Mouse (Mus musculus) lung, adult 18-20 months (tissue): Measurements from ENCODE around the gene Krtcap3.

Source experiments
- DNase-seq, 2 experiments: peaks; one replicate each; pipeline ENCODE4 v3.0.0; 2022; ENCODE audit warnings: mixed read lengths in 2 of 2

Gene Krtcap3

DNA sequence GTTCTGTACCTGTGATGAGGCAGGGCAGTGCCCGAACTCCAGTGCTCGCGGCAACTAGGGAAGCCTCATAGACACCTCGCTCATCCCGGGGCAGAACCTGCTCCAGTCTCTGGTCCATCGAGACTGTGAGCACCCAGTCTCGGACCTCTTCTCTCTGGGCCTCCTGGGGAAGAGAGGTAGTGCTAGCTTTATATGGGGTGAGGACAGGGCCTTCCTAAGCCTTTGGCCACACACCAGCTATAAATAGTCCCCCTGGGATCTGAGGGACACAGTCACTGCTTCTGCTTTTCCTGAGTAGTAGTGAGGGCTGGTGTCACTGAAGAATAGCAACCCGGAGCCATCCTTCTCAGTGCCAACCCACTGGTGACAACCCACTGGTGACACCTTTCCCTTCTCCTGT lies 2.3 kb downstream of the Krtcap3 start:
- DNase-seq = no peak

DNA sequence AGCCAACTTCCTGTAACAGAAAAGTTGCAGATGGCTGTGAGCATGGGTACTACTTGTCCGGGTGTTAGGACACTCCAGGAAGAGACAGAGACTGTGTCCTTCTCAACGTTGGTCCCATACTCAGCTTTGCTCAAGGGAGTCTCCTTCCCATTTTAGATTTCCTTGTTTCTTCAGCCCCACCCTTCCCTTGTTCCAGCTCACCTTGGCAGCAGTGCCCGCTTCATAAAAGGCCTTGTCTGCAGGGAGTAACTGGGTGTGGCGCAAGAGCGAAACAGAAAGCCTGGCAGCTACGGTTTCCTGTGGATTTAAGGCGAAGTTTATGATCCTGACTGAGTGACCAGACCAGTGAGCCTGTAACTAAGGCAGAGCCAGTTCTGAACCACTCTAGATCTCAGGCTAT lies 3.0 kb downstream of the Krtcap3 start:
- DNase-seq = peak; percentile 82 to 90

DNA sequence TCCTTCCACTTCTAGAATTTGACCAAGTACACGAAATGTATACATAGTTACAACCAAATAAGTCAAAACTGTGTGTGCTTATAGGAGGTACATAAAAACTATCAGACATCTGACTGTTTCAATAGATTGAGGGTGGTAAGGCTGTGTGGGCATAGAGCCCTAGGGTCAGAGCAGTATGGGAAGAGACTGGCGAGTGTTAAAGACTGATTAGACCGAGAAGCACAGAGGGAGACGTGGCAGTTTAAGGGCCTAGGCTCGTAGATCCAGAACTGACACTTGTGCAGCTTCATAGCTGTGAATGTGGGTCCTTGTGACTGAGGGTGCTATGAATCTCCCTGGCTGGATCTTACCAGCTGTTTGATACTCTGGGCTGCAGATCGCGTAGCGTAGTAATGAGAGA lies 3.4 kb downstream of the Krtcap3 start:
- DNase-seq = no peak

DNA sequence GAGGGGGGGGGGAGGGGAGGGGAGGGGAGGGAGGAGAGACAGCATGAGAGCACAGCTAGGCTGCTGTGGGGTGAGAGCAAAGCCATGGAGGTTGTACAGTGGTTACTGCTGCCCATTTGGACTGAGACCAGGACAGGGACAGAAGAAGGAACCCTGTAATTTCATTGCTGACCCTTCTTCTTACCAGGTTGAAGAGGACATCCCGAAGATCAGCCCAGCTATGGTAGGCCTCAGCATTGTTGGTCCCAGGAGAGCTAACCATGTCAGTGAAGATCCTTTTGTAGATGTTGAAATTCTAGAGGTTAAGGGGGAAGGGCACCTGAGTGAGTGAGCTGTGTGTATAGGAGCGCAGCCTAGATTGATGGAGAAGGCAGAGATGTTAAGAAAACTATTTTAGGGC lies 3.9 kb downstream of the Krtcap3 start:
- DNase-seq = no peak

DNA sequence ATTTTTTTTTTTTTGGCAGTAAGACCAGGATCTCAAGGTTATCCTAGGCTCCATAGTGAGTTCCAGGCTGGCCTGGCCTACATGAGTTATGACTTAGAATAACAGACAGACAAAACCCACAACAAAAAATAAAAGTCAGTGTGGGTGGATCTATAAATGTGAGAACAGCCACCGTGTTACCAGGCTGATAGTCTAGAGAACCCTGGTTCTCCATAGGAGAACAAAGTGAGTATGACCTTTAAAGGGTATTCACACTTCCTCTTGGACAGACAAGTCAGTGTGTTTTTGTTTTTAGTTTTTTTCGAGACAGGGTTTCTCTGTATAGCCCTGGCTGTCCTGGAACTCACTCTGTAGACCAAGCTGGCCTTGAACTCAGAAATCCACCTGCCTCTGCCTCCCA lies 4.5 kb downstream of the Krtcap3 start:
- no peak for DNase-seq

DNA sequence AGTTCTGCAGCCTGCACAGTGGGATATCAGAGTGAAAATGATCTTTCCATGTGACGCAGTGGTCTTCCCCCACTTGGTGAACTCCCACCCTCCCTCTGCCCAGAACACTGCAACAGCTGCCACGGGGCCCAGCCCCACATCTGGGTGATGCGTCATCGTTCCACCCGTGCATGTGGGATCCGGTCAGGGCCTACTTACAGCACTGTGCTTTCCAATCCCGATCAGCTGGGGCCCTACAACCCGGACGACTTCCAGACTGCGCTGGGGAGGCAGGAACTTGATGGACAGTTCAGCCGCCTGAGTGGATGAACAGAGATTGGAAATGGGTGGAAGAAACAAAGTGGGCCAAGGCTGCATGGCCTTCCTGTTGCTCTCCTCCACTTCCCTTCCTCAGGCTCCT lies 6.1 kb downstream of the Krtcap3 start:
- DNase-seq = no peak

DNA sequence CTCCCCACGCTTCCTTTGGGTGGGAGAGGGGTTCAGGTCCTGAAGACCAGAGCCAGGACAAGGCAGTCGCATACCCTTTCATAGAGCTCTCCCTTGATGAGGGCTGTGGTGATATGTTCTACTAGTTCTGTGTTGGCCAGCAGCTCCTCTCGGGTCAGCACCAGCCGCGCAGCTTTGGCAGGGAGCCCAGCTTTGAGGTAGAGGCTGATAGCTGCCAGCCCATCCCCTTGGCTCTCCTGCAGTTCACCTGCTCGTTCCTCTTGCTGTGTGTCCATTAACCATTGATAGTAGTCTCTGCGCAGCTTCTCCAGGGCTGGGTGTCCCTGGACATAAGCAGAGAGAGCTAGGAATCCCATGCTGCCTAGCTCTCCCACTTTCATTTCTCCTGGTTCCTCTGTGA lies 14.6 kb downstream of the Krtcap3 start:
- DNase-seq = no peak

DNA sequence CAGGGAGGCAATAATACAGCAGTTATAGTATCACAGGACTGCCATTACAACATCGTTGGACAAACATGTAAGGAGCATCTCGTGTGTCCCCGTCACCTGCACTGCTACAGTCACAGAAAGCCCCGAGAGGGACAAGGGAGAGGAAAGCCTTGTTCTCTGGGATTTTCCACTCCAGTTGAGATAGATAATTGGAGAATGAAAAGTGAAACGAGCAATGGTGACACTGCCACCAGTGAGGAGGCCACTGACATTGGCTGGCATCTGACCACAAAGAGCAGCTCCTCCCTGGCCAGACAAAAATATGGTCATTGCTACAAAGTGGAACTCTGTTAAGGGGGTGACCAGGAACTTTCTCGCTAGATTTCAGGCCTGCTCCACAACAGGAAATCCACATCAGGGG lies 16.2 kb downstream of the Krtcap3 start:
- DNase-seq = no peak

DNA sequence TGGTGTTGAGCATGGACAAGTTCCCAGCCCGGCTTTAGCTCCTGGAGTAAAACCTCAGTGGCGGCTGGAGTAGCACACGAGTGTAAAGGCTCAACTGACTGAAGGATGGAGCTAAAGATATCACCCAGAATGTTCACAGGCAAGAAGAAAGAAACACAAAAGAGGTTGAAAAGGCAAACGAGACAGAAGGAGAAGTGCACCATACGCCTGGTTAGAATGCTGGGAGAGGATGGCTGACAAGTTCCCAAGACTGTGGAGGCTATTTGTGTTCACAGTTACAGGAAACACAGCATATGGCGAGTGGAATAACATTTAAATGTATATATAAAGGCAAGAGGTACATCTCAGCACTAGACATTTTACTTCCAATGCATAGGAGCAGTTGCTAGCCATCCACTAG lies 21.5 kb downstream of the Krtcap3 start:
- DNase-seq = no peak

DNA sequence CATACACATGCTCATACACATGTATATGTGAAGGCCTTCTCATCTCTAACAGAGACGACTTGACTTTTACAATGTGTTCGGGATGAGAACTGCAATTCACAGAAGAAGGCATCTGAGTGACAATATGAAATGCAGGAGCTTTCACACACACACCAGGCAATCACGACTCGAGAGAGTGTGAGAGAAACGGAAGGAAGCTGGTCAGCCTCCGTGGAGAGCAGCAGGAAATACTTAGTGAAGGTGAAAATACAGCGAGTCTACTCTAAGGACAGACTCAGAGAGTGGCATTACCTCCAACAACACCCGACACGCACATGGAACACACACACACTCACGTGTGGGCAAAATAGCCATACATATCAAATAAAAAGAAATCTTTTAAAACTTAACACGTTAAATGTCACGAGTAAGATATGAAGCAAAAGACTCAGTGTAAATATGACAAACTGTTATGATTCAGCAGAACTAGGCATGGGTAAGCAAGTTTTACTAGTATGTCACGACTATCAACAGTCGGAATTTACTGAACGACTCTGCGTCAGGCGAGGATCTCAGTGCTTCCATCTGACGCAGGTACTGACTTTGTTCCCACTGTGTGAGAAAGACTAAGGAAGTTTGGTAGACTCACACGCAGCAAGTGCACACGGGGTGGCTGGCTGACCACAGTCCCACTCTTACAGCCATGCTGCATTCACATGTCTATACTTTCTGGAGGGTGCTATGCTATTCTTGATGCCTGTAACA lies 27.9 kb downstream of the Krtcap3 start:
- DNase-seq = no peak

DNA sequence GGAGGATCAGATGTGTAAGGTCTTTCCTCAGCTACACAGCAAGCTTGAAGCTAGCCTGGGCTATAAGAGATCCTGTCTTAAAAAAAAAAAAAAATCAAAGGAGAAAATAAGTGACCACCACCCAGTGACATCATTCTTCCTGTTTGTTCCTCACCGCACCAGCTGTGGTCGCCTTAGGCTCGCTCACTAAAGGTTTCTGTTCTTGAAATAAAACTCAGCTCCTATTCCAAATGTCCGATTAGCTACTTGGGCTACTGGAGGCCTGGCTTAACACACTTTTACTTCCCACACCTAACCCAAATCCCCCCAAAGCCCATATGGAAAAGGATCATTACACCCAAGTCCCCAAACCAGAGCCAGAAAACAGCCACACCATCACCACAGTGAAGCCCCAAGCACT lies 36.7 kb downstream of the Krtcap3 start:
- DNase-seq = no peak

DNA sequence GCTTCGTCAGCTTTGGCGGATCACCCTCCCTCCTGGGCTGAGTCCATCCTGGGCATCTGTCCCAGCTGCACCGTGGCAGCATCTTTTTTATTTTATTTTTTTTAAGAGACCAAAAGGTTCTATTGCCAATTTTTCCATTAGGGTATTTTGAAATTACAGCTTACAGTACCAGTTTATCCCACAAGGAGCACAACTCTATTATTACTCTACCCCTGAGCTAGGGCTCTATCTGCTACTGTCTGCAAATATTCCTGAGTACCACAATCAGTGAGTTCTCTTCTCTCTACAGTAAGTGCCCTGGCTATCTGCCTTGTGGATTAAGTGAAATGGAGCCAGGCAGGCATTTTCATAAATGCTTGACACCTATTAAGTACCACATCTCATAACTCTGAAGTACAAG lies 37.2 kb downstream of the Krtcap3 start:
- DNase-seq = no peak

DNA sequence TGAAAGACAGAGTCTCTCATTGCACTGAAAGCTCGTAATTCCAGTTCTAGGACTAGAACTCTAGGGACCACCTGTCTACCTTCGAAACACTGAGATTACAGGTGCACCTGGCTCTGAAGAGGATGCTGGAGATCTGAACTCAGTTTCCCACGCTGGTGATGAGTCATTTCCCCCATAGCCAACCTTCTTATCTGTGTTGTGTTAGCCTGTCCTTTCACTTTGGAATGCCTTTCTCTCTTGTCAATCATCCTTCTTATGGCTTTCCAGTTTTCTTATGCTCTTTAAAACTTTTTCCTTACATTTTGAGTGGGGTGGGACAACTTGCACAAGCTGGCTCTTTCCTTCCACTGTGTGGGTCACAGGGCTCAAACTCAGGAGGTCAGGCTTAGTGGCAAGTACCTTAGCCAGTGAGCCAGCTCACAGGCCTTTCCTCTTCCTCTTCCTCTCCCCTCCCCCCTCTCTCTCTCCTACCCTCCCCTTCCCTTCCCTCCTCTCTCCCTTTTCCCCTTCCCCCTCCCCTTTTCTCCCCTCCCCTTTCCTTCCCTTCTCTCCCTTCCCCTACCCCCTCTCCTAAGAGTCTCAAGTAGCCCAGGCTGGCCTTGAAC lies 38.2 kb downstream of the Krtcap3 start:
- no peak for DNase-seq

DNA sequence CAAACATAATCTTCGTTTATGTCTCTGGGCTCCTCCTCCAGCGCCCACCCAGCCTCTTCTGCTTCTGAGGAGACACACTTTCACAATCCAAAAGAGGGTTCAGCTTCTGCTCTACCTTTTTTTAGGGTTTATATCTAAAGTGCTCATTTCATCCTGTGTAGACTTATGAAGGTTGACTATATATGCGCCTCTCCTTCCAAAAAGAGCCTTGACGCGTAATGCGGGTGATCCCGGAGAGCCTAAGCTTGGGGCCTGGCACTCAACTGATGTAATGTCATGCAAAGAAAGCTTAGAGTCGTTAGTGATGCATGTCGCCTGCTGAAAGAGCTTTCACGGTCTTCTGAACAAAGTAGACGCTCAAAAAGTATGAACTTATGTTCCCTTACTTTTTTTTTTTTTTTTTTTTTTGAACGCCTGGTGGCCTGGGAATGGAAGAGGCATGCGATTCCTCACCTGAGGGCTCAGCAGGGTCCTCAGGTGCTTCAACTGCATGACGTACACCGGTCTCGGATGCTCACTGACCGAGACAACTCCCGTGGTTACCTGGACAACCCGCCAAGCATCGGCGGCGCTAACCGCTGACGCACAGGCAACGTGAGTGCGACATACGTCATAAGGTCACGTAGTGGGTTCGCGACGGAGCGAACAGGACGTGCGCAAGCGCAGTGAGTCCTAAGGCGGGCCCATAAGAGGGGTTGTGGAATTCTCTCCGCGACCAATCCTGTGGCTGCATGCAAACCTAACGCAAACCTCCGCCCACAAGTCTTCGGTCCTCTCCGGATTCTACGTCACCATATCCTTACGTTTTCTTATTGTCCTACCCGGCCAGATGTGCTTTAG lies 39.2 kb downstream of the Krtcap3 start, which contains the start of gene Ift172:
Gene Ift172 (minus strand): TSS at position 596 of the 840 bp plus-strand sequence.
- DNase-seq = peak; percentile 98 to 99

DNA sequence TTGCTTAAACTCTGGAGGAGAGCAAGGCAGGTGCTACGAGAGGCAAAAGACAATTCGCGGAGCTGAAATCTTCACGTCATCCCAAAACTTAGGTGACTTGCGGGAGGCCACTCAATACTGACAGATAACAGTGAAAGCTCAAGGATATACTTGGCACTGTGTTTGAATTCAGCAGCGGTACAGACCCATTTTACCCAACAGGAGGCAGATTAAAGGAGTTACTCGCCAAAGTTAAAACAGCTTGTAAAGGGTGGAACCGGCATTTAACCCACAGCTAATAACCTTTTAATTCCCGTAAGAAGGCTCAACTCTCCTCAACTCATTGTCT lies 39.8 kb downstream of the Krtcap3 start:
- DNase-seq = no peak

DNA sequence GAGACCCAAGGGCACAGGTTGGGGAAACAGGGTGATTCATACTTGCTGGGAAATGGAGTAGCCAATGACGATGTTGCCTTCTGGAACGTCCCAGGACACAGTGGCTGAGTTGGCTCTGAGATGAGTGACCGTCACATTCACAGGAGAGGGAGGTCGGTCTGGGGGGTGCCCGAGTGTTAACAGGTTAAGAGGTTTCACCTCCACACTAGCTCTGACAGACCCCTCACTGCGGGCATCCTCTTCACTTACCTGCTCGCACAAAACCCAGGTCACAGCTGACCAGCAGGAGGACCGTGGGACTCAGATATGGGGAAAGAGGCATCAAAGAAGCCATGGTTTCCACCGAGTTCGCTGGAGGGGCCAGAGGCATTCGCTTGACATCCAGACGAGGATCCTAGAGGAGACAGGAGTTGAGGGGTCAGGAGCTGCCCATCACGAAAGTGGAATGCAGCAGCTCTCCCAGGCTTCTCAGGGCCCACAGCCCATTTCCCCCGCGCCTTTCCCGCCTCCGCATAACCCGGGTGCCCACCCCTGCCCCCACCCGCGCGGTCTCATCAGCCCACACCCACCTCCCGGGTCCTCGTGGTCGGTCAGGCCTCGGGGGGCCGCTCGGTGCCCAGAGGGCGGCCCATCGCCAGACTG lies 43.6 kb downstream of the Krtcap3 start:
- no peak for DNase-seq

DNA sequence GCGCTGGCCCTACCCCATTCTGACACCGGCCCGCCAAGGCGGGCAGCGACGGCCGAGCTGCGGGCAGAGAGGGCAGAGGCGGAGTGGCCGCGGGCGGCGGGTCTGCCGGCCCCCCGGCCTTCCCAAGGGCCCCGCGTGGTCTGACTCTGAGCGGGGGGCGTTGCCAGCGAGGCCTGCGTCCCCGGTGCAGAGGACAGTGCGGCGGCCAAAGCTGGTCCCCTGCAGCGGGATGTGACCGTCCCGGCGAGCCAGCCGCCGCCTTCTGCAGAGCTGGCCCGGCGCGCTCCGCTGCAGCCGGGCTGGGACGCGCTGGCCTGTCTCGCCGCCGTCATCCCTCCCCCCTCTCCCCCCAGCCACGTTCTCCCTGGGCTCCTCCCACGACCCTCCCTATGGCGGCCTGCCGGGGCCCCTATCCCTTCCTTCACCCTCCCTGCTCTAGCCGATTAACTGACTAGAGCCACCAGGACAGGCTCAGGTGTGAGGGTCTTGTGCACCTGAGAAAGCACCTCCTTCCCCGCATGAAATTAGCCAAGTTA lies 44.2 kb downstream of the Krtcap3 start, which contains the start of gene Fndc4:
Gene Fndc4 (minus strand): TSS at position 475 of the 536 bp plus-strand sequence.
- DNase-seq = peak in 1 of 2 experiments; percentile 11

DNA sequence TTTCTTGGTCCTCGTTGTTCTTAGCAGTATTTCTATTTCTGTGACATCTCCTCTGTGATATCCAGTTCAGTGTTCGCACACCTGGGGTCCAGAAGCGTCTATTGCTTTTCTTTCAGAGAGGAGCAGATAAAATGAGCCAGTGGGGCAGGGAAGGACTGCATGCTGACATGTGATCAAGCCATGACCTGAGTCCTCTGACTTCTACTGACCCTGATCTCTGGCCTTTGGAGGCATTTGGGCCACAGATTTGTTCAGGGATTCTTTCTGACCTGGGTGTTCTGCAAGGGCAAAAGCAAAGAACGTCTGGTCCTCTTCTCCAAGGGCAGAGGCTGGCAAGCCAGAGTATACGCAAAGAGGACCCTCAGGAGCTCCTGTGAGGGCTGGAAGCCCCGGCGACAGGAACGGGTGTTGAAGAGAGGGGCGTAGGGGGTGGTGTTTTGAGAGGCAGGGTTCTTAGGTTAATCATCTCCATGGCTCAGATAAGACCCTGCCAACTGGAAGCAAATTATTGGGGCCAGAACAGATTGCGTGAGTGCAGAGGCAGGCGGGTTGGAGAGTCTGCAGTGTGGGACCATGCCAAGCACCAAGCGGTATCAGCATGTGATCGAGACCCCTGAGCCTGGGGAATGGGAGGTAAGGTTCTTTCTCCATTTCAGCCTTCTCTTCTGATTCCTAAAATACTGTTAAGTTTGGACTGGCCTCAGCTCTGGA lies 45.7 kb downstream of the Krtcap3 start, which contains the start of gene Gckr:
Gene Gckr (plus strand): TSS at position 397 of the 711 bp plus-strand sequence.
- no peak for DNase-seq

DNA sequence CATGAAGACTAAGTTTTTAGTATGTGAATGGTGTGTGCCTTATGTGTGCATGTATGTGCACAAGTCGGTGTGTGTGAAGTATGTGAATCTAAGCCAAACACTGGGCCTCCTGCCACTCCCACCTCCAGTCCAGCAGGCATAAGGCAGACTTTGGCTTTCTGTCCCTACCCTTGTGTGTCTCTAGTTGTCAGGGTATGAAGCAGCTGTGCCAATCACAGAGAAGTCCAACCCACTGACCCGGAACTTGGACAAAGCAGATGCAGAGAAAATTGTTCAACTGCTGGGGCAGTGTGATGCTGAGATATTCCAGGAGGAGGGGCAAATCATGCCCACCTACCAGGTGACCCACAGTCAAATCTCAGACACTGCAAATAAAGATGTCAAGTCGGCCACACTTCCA lies 46.5 kb downstream of the Krtcap3 start:
- no peak for DNase-seq

DNA sequence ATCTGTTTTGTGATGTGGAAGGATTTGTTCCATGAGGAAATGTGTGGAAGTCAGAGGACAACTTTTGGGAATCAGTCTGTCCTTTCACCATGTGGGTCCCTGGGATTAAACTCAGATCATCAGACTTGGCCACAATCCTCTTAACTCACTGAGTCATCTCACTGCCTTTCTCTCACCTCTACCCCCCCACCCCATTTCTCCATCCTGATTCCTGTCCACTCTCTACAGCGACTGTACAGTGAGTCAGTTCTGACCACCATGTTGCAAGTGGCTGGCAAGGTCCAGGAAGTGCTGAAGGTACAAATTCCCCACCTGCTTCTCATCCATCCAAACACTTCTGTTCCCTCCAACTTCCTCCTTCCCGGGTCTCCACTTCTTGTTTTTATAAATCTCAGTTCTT lies 47.0 kb downstream of the Krtcap3 start:
- DNase-seq = no peak

DNA sequence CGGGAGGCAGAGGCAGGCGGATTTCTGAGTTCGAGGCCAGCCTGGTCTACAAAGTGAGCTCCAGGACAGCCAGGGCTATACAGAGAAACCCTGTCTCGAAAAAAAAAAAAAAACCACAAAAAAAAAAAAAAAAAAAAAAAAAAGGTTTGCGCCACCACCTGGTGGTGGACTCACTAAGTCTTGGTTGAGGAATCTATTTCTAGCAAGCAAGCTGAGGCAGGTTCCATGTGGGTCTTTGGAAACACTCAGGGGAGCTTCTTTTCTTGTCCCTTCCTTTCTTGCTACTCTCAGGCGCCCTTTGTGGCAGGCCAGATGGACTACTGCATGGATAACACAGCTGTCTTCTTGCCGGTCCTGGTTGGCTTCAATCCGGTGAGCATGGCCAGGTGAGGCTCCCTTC lies 50.4 kb downstream of the Krtcap3 start:
- DNase-seq = no peak
